Mouse (Mus musculus) thymus, adult 2 months (tissue): ENCODE results near the gene Tmco1.

Experiments used
- CTCF ChIP-seq: fragments of 200-500 bp; IDR thresholded peaks from 2 replicates; pipeline ENCODE4 v1.5.1; 2012; ENCODE audit warnings: mild to moderate bottlenecking, control low read depth, low read length, moderate library complexity, borderline replicate concordance; ENCODE audit not compliant: control insufficient read depth, poor library complexity, insufficient read depth; ENCODE audit errors: extremely low read depth
- POLR2A ChIP-seq: fragments of 200-500 bp; IDR thresholded peaks from 2 replicates; pipeline ENCODE4 v1.6.1; 2012; ENCODE audit warnings: mild to moderate bottlenecking, low read length, control low read depth, moderate library complexity; ENCODE audit not compliant: control insufficient read depth, poor library complexity, insufficient read depth; ENCODE audit errors: extremely low read depth

GRCm38 (mm10) chr1:167378019-167378418, 69.8 kb downstream of the Tmco1 start:
- no peak for TF ChIP-seq POLR2A
- no peak for TF ChIP-seq CTCF
